In genomic region chr4:153827914-153828313, GRCm38 (mm10) we compare ENCODE assay signal across 9 mouse cellular contexts.
A peak's percentile ranks its signal among the peaks of the same experiment; 100 is the strongest.
DNase-seq lines count a peak whose midpoint lies in the region; ATAC-seq and TF ChIP-seq lines count a peak whose summit lies in the region.
"Had no signal": no experiment of that assay in that cellular context is flagged by ENCODE, and none has a peak within 500 bp of the region (broad histone marks: within the 10 kb centered on the region; RNA-seq: fewer than 3 reads in every experiment).

No protein-coding gene starts in this region.

- H3K27me3 ChIP-seq in midbrain, embryonic 10.5 days (ENCODE audit: low read depth, poor library complexity, severe bottlenecking), result no peaks in the 10 kb centered on the region
- H3K27me3 ChIP-seq in midbrain, embryonic 16.5 days (ENCODE audit: control insufficient read depth, insufficient read depth, low read depth, low read length), result no peaks in the 10 kb centered on the region
- H3K27me3 ChIP-seq in testis, adult 2 months (ENCODE audit: control insufficient read depth, insufficient read depth, low read length), result no peaks in the 10 kb centered on the region

- WGBS in midbrain, embryonic 10.5 days, result 42% methylated on average over 9 of the region's 9 CpGs
- WGBS in midbrain, embryonic 16.5 days, result 31% methylated on average over 9 of the region's 9 CpGs

- intact Hi-C loops in gastrocnemius, adult 2 months (cut with DNase I), result no loop called here

- no peak overlapping the region for H3K27ac ChIP-seq in gastrocnemius, adult 2 months
- peak overlapping the region; percentile 64 for H3K27ac ChIP-seq in midbrain, embryonic 10.5 days (replicated peaks)
- no peak overlapping the region for H3K27ac ChIP-seq in midbrain, embryonic 16.5 days (ENCODE audit: low read length)
- H3K27ac ChIP-seq in testis, adult 2 months (ENCODE audit: control insufficient read depth, insufficient read depth, low read depth, low read length), result no peak overlapping the region
- H3K27ac ChIP-seq: embryonic facial prominence, embryonic 12.5 days had no signal

- no peak overlapping the region for H3K9ac ChIP-seq in midbrain, embryonic 16.5 days (ENCODE audit: low read depth, low read length)
- H3K9ac ChIP-seq: embryonic facial prominence, embryonic 12.5 days had no signal

- H3K36me3 ChIP-seq in midbrain, embryonic 10.5 days, result no peaks in the 10 kb centered on the region
- H3K36me3 ChIP-seq in midbrain, embryonic 16.5 days (ENCODE audit: control insufficient read depth, insufficient read depth, low read length), result no peaks in the 10 kb centered on the region
- no peaks in the 10 kb centered on the region for H3K36me3 ChIP-seq in testis, adult 2 months (ENCODE audit: control insufficient read depth, insufficient read depth, low read length)
- H3K36me3 ChIP-seq: embryonic facial prominence, embryonic 12.5 days had no signal

- 0 out of 2 replicates have a peak, but pooled peaks cover 3% of the 10 kb centered on the region for H3K4me1 ChIP-seq in midbrain, embryonic 10.5 days
- H3K4me1 ChIP-seq in midbrain, embryonic 16.5 days (ENCODE audit: control insufficient read depth, insufficient read depth, low read length), result no peaks in the 10 kb centered on the region
- H3K4me1 ChIP-seq in testis, adult 2 months (ENCODE audit: control insufficient read depth, insufficient read depth, low read length), result peaks cover 14% of the 10 kb centered on the region
- H3K4me1 ChIP-seq: embryonic facial prominence, embryonic 12.5 days had no signal

- H3K4me2 ChIP-seq in midbrain, embryonic 16.5 days (ENCODE audit: low read length), result no peak overlapping the region
- H3K4me2 ChIP-seq: embryonic facial prominence, embryonic 12.5 days had no signal

- TF ChIP-seq CTCF in gastrocnemius, adult 2 months (IDR thresholded peaks at IDR 0.05), result peak; percentile 35
- TF ChIP-seq CTCF in testis, adult 2 months (IDR thresholded peaks at IDR 0.05; ENCODE audit: control insufficient read depth, insufficient read depth, insufficient replicate concordance, low read depth, low read length), result peak; percentile 70; the same call in 1 of the 2 replicates

- no peak overlapping the region for H3K4me3 ChIP-seq in gastrocnemius, adult 2 months
- H3K4me3 ChIP-seq in midbrain, embryonic 10.5 days, result no peak overlapping the region
- H3K4me3 ChIP-seq in midbrain, embryonic 16.5 days (ENCODE audit: low read depth, low read length), result no peak overlapping the region
- no peak overlapping the region for H3K4me3 ChIP-seq in testis, adult 2 months (ENCODE audit: control insufficient read depth, low read depth, low read length)
- H3K4me3 ChIP-seq: embryonic facial prominence, embryonic 12.5 days had no signal

- no peak for DNase-seq in gastrocnemius, adult 2 months
- DNase-seq in gastrocnemius, postnatal 10 days, result no peak
- peak; percentile 57 for DNase-seq in midbrain, embryonic 10.5 days (ENCODE audit: low spot score)
- peak; percentile 61 for DNase-seq in hindlimb bud, embryonic 11.5 days (ENCODE audit: extremely low spot score, low read depth, low spot score)
- no peak for DNase-seq in spleen, postnatal 36 days (ENCODE audit: low spot score in 2 of 2)
- no peak for DNase-seq in layer of hippocampus, postnatal 14 days (ENCODE audit: low spot score in 2 of 2)

- no peak for TF ChIP-seq POLR2A in testis, adult 2 months (IDR thresholded peaks at IDR 0.05; ENCODE audit: control insufficient read depth, low read depth, low read length)

- no peak for ATAC-seq in midbrain, embryonic 16.5 days

- H3K9me3 ChIP-seq in midbrain, embryonic 10.5 days (replicated peaks), result peaks cover 4% of the 10 kb centered on the region; the same call in 1 of the 2 replicates
- H3K9me3 ChIP-seq in midbrain, embryonic 16.5 days (replicated peaks; ENCODE audit: control insufficient read depth, low read length, poor library complexity, severe bottlenecking), result no peaks in the 10 kb centered on the region
- H3K9me3 ChIP-seq: embryonic facial prominence, embryonic 12.5 days had no signal

Comparison
In these comparisons a context has a peak if more than half of its experiments do, and no peak if none do; other contexts are left out.
1. DNase-seq: peak in midbrain, embryonic 10.5 days (single experiment) and hindlimb bud, embryonic 11.5 days (single experiment); none in gastrocnemius, adult 2 months (single experiment), gastrocnemius, postnatal 10 days (single experiment), spleen, postnatal 36 days (0 of 2) and layer of hippocampus, postnatal 14 days (0 of 2).